Mouse (Mus musculus): Measurements from ENCODE around the gene Gm45623. TPM values are rescaled to one million over a fixed set of nuclear protein-coding genes. Genes with fewer than 3 reads are reported as not detected.

Gm45623 gene
- polyA plus RNA-seq, 1 experiment from 2014 or later, result 4.5 TPM

- Histone ChIP-seq H3K4me3 (ENCODE audit: low read depth, low read length) (no peak overlapping the region), H3K4me2 (replicated peaks; ENCODE audit: low read depth, low read length) (no peak overlapping the region), H3K9me3 (ENCODE audit: control insufficient read depth, low read depth, low read length) (no peaks in the 10 kb centered on the region), H3K9ac (replicated peaks; ENCODE audit: low read depth, low read length) (no peak overlapping the region), H3K4me1 (ENCODE audit: control insufficient read depth, insufficient read depth, low read length) (no peaks in the 10 kb centered on the region), H3K36me3 (ENCODE audit: control insufficient read depth, insufficient read depth, low read length) (no peaks in the 10 kb centered on the region), H3K27ac (ENCODE audit: low read length) (no peak overlapping the region), H3K27me3 (ENCODE audit: control insufficient read depth, insufficient read depth, low read length) (no peaks in the 10 kb centered on the region)
- WGBS, result 71% methylated on average over 13 of the region's 13 CpGs
- no peak for ATAC-seq (ENCODE audit: insufficient number of reproducible peaks, insufficient read depth, low FRiP score, low read depth)
Observed at GRCm38 (mm10) chr13:56780746-56781469, 27.3 kb upstream of the Gm45623 start.

GRCm38 (mm10) chr13:56774304-56774703 is 20.7 kb upstream of the Gm45623 start:
- Histone ChIP-seq H3K4me3 (ENCODE audit: low read depth, low read length) (no peak overlapping the region), H3K9me3 (ENCODE audit: control insufficient read depth, low read depth, low read length) (no peaks in the 10 kb centered on the region), H3K4me1 (ENCODE audit: control insufficient read depth, insufficient read depth, low read length) (0 out of 2 replicates have a peak, but pooled peaks cover 5% of the 10 kb centered on the region), H3K9ac (replicated peaks; ENCODE audit: low read depth, low read length) (no peak overlapping the region), H3K36me3 (ENCODE audit: control insufficient read depth, insufficient read depth, low read length) (no peaks in the 10 kb centered on the region), H3K27ac (ENCODE audit: low read length) (no peak overlapping the region), H3K27me3 (ENCODE audit: control insufficient read depth, insufficient read depth, low read length) (no peaks in the 10 kb centered on the region), H3K4me2 (replicated peaks; ENCODE audit: low read depth, low read length) (no peak overlapping the region)
- ATAC-seq (ENCODE audit: insufficient number of reproducible peaks, insufficient read depth, low FRiP score, low read depth), result no peak
- 42% methylated on average over 5 of the region's 5 CpGs for WGBS

DNA sequence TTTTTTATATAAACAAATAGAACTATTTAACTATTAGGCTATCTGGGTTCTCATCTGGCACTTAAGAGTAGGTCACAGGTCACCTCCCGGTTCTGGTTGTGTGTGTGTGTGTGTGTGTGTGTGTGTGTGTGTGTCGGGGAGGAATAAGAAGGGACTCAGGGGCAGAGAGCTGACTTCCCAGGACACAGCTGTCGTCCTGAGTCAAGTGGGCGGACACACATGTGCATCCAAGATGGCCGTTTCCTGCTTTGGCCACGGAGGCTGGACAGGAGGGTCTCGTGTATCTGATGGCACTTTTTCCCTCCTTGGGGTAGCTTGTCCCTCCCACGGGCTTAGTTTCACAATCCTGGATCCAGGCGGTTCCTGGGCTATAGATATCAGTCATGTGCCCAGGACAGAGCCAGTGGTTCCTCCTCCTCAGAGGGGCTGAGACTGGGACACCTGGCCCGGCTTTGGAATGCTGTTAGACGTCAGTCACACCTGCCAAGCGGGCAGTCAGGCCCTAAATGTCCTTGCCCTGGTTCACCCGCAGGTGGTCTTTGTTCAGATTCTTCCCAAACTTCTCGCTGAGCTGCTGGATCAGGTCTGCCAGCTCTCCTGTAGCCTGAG is 19.7 kb upstream of the Gm45623 start:
- no peaks in the 10 kb centered on the region for H3K27me3 ChIP-seq (ENCODE audit: control insufficient read depth, insufficient read depth, low read length)
- no peak overlapping the region for H3K4me3 ChIP-seq (ENCODE audit: low read depth, low read length)
- 0 out of 2 replicates have a peak, but pooled peaks cover 5% of the 10 kb centered on the region for H3K4me1 ChIP-seq (ENCODE audit: control insufficient read depth, insufficient read depth, low read length)
- no peaks in the 10 kb centered on the region for H3K9me3 ChIP-seq (ENCODE audit: control insufficient read depth, low read depth, low read length)
- no peak overlapping the region for H3K4me2 ChIP-seq (replicated peaks; ENCODE audit: low read depth, low read length)
- no peak overlapping the region for H3K27ac ChIP-seq (ENCODE audit: low read length)
- no peak overlapping the region for H3K9ac ChIP-seq (replicated peaks; ENCODE audit: low read depth, low read length)
- WGBS, result 43% methylated on average over 14 of the region's 14 CpGs
- no peaks in the 10 kb centered on the region for H3K36me3 ChIP-seq (ENCODE audit: control insufficient read depth, insufficient read depth, low read length)
- no peak for ATAC-seq (ENCODE audit: insufficient number of reproducible peaks, insufficient read depth, low FRiP score, low read depth)

- WGBS, result 33% methylated on average over 3 of the region's 3 CpGs
- Histone ChIP-seq H3K27me3 (ENCODE audit: control insufficient read depth, insufficient read depth, low read length) (no peaks in the 10 kb centered on the region), H3K36me3 (ENCODE audit: control insufficient read depth, insufficient read depth, low read length) (no peaks in the 10 kb centered on the region), H3K9me3 (ENCODE audit: control insufficient read depth, low read depth, low read length) (no peaks in the 10 kb centered on the region), H3K4me2 (replicated peaks; ENCODE audit: low read depth, low read length) (no peak overlapping the region), H3K27ac (ENCODE audit: low read length) (no peak overlapping the region), H3K4me3 (ENCODE audit: low read depth, low read length) (no peak overlapping the region), H3K4me1 (ENCODE audit: control insufficient read depth, insufficient read depth, low read length) (0 out of 2 replicates have a peak, but pooled peaks cover 5% of the 10 kb centered on the region), H3K9ac (replicated peaks; ENCODE audit: low read depth, low read length) (no peak overlapping the region)
- ATAC-seq (ENCODE audit: insufficient number of reproducible peaks, insufficient read depth, low FRiP score, low read depth), result no peak
Observed at GRCm38 (mm10) chr13:56772592-56772991, 19.0 kb upstream of the Gm45623 start.

DNA sequence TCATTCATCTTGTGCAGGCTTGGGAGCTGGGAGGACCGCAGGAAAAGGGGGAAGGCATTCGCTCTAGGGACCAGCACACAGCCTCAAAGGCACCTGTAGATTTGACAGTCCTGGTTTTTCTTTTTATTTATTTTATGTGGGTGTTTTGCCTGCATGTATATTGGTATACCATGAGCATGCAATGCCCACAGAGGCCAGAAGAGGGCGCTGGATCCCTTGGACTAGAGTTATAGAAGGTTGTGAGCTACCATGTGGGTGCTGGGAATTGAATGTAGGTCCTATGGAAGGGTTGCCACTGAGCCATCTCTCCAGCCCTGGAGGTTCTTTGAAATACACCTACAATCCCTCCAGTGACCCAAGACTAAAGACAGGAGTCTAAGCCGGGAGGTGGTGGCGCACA is 17.2 kb upstream of the Gm45623 start:
- no peak for ATAC-seq (ENCODE audit: insufficient number of reproducible peaks, insufficient read depth, low FRiP score, low read depth)
- no peak overlapping the region for H3K9ac ChIP-seq (replicated peaks; ENCODE audit: low read depth, low read length)
- H3K4me2 ChIP-seq (replicated peaks; ENCODE audit: low read depth, low read length), result no peak overlapping the region
- WGBS, result 66% methylated on average over 5 of the region's 5 CpGs
- no peak overlapping the region for H3K4me3 ChIP-seq (ENCODE audit: low read depth, low read length)
- no peaks in the 10 kb centered on the region for H3K27me3 ChIP-seq (ENCODE audit: control insufficient read depth, insufficient read depth, low read length)
- H3K27ac ChIP-seq (ENCODE audit: low read length), result no peak overlapping the region
- 0 out of 2 replicates have a peak, but pooled peaks cover 5% of the 10 kb centered on the region for H3K4me1 ChIP-seq (ENCODE audit: control insufficient read depth, insufficient read depth, low read length)
- no peaks in the 10 kb centered on the region for H3K9me3 ChIP-seq (ENCODE audit: control insufficient read depth, low read depth, low read length)
- H3K36me3 ChIP-seq (ENCODE audit: control insufficient read depth, insufficient read depth, low read length), result no peaks in the 10 kb centered on the region

DNA sequence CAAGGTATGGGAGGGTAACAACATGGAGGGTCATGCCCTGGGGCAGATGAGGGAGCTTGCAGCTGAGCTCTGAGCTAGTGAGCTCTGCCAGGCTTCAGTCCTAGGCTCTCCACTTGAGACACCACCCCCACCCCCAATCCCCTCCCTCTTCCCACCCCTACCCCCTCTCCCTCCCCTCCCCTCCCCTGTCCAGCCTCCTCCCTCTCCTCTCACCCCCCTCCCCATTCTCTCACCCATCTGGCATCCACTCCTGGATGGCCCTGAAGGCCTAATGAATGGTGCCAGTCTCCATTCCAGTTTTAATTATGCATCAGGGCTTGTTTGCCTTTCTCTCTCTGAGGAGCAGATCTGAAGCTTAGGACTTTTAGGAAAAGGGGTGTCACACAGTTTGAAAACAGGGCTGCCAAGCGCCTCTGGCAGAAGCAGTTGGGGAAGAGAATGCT is 16.5 kb upstream of the Gm45623 start:
- ATAC-seq (ENCODE audit: insufficient number of reproducible peaks, insufficient read depth, low FRiP score, low read depth), result no peak
- Histone ChIP-seq H3K27me3 (ENCODE audit: control insufficient read depth, insufficient read depth, low read length) (no peaks in the 10 kb centered on the region), H3K4me3 (ENCODE audit: low read depth, low read length) (no peak overlapping the region), H3K27ac (ENCODE audit: low read length) (no peak overlapping the region), H3K36me3 (ENCODE audit: control insufficient read depth, insufficient read depth, low read length) (no peaks in the 10 kb centered on the region), H3K4me2 (replicated peaks; ENCODE audit: low read depth, low read length) (no peak overlapping the region), H3K9ac (replicated peaks; ENCODE audit: low read depth, low read length) (no peak overlapping the region), H3K4me1 (ENCODE audit: control insufficient read depth, insufficient read depth, low read length) (peaks cover 7% of the 10 kb centered on the region; the same call in 1 of the 2 replicates), H3K9me3 (ENCODE audit: control insufficient read depth, low read depth, low read length) (no peaks in the 10 kb centered on the region)
- 43% methylated on average over 1 of the region's 1 CpGs for whole genome bisulfite sequencing

GRCm38 (mm10) chr13:56769431-56769830 is 15.8 kb upstream of the Gm45623 start:
- Histone ChIP-seq H3K4me1 (ENCODE audit: control insufficient read depth, insufficient read depth, low read length) (peaks cover 9% of the 10 kb centered on the region; the same call in 1 of the 2 replicates), H3K27ac (ENCODE audit: low read length) (no peak overlapping the region), H3K9ac (replicated peaks; ENCODE audit: low read depth, low read length) (no peak overlapping the region), H3K9me3 (ENCODE audit: control insufficient read depth, low read depth, low read length) (no peaks in the 10 kb centered on the region), H3K4me3 (ENCODE audit: low read depth, low read length) (no peak overlapping the region), H3K36me3 (ENCODE audit: control insufficient read depth, insufficient read depth, low read length) (no peaks in the 10 kb centered on the region), H3K4me2 (replicated peaks; ENCODE audit: low read depth, low read length) (no peak overlapping the region), H3K27me3 (ENCODE audit: control insufficient read depth, insufficient read depth, low read length) (no peaks in the 10 kb centered on the region)
- no peak for ATAC-seq (ENCODE audit: insufficient number of reproducible peaks, insufficient read depth, low FRiP score, low read depth)
- 23% methylated on average over 4 of the region's 4 CpGs for WGBS

DNA sequence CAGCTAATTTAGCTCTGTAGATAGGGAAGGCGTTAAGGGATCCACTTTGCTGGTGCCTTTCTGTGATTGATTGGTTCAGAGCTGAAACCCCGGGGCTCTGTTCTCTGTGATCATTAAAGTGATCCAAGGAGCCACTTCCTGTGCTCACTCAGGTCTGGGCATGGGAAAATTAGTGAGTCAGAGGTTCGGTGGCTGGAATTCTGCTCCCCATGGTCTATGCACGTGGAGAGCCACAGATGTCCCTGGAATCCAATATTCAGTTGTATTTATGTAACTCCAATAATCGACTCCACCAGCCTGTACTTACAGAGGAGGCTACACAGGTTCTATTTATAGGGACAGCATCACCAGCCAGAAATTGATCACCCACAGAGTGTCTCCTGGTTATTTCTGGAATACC is 12.6 kb upstream of the Gm45623 start:
- H3K27ac ChIP-seq (ENCODE audit: low read length), result no peak overlapping the region
- no peak for ATAC-seq (ENCODE audit: insufficient number of reproducible peaks, insufficient read depth, low FRiP score, low read depth)
- WGBS, result 36% methylated on average over 5 of the region's 5 CpGs

More for the DNA sequence above, 12.6 kb upstream of the Gm45623 start:
- H3K36me3 ChIP-seq (ENCODE audit: control insufficient read depth, insufficient read depth, low read length), result no peaks in the 10 kb centered on the region
- H3K9me3 ChIP-seq (ENCODE audit: control insufficient read depth, low read depth, low read length), result no peaks in the 10 kb centered on the region
- no peak overlapping the region for H3K9ac ChIP-seq (replicated peaks; ENCODE audit: low read depth, low read length)
- H3K4me2 ChIP-seq (replicated peaks; ENCODE audit: low read depth, low read length), result no peak overlapping the region
- no peak overlapping the region for H3K4me3 ChIP-seq (ENCODE audit: low read depth, low read length)
- H3K27me3 ChIP-seq (ENCODE audit: control insufficient read depth, insufficient read depth, low read length), result no peaks in the 10 kb centered on the region
- peaks cover 9% of the 10 kb centered on the region; the same call in 1 of the 2 replicates for H3K4me1 ChIP-seq (ENCODE audit: control insufficient read depth, insufficient read depth, low read length)
